9 mouse cellular contexts compared by ENCODE assay signal in the genomic region with DNA sequence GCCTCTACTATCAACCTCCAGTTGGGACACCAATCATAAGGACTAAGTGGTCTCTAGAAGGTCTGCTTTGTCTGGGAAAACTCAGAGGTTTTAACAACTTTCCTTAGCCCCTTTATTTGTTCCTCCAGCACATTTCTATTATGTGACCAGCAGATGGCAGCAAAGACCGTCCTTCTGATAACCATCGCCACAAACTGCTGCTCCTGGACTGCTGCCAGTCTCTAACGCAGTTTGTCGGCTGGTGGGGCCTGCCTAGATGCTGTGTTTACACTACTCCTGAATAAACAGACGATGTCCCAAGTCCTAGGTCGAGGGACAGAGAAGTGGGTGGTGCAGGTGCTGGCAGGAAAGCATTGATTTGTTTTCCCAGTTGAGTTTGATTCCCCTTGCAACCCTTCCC. TPM values are rescaled to one million over a fixed set of nuclear protein-coding genes. Genes with fewer than 3 reads are reported as not detected.
DNase-seq lines count a peak whose midpoint lies in the region; ATAC-seq and TF ChIP-seq lines count a peak whose summit lies in the region.
"Had no signal": no experiment of that assay in that cellular context is flagged by ENCODE, and none has a peak within 500 bp of the region (broad histone marks: within the 10 kb centered on the region; RNA-seq: fewer than 3 reads in every experiment).

No protein-coding gene starts in this region.

- H3K9ac ChIP-seq in forebrain, embryonic 15.5 days (replicated peaks): no peak overlapping the region
- no peak overlapping the region for H3K9ac ChIP-seq in intestine, postnatal 0 days (ENCODE audit: low read depth, low read length)
- no peak overlapping the region for H3K9ac ChIP-seq in liver, adult 2 months (ENCODE audit: low read depth, low read length)
- no peak overlapping the region for H3K9ac ChIP-seq in neural tube, embryonic 11.5 days (ENCODE audit: low read length)
- H3K9ac ChIP-seq: heart, embryonic 15.5 days had no signal

- peak; percentile 88 for TF ChIP-seq CTCF in intestine, postnatal 0 days (IDR thresholded peaks at IDR 0.05; ENCODE audit: low read depth)
- peak; percentile 72 for TF ChIP-seq CTCF in liver, adult 2 months (IDR thresholded peaks at IDR 0.05; ENCODE audit: low read depth, low read length)

- H3K4me1 ChIP-seq in forebrain, embryonic 15.5 days: peaks cover 3% of the 10 kb centered on the region; the same call in 1 of the 2 replicates
- no peaks in the 10 kb centered on the region for H3K4me1 ChIP-seq in intestine, postnatal 0 days (replicated peaks; ENCODE audit: control insufficient read depth, insufficient read depth, low read length)
- no peaks in the 10 kb centered on the region for H3K4me1 ChIP-seq in liver, adult 2 months (ENCODE audit: control insufficient read depth, insufficient read depth, low read length)
- H3K4me1 ChIP-seq in neural tube, embryonic 11.5 days (ENCODE audit: control insufficient read depth, insufficient read depth, low read length): no peaks in the 10 kb centered on the region
- H3K4me1 ChIP-seq: heart, embryonic 15.5 days had no signal

- no peak for TF ChIP-seq POLR2A in liver, adult 2 months (IDR thresholded peaks at IDR 0.05; ENCODE audit: extremely low read depth, insufficient read depth, low read length)

- WGBS in forebrain, embryonic 15.5 days: under 1% methylated on average over 6 of the region's 6 CpGs
- under 1% methylated on average over 6 of the region's 6 CpGs for WGBS in intestine, postnatal 0 days
- under 1% methylated on average over 6 of the region's 6 CpGs for WGBS in liver, adult 2 months
- 3% methylated on average over 6 of the region's 6 CpGs for WGBS in neural tube, embryonic 11.5 days

- no peaks in the 10 kb centered on the region for H3K9me3 ChIP-seq in forebrain, embryonic 15.5 days
- H3K9me3 ChIP-seq in intestine, postnatal 0 days (ENCODE audit: control insufficient read depth): no peaks in the 10 kb centered on the region
- no peaks in the 10 kb centered on the region for H3K9me3 ChIP-seq in neural tube, embryonic 11.5 days (ENCODE audit: control insufficient read depth, low read length)
- H3K9me3 ChIP-seq: heart, embryonic 15.5 days had no signal

- H3K36me3 ChIP-seq in forebrain, embryonic 15.5 days: no peaks in the 10 kb centered on the region
- H3K36me3 ChIP-seq in intestine, postnatal 0 days (ENCODE audit: control insufficient read depth, insufficient read depth): no peaks in the 10 kb centered on the region
- H3K36me3 ChIP-seq in liver, adult 2 months (ENCODE audit: control insufficient read depth, insufficient read depth, low read length): no peaks in the 10 kb centered on the region
- H3K36me3 ChIP-seq in neural tube, embryonic 11.5 days (ENCODE audit: control insufficient read depth, insufficient read depth, low read length): no peaks in the 10 kb centered on the region
- H3K36me3 ChIP-seq: heart, embryonic 15.5 days had no signal

- DNase-seq in urinary bladder, postnatal 14 days (ENCODE audit: low spot score): peak; percentile 65
- no peak for DNase-seq in urinary bladder, adult 2 months (ENCODE audit: low spot score)
- DNase-seq in c-Kit-positive CD71-negative TER-119-negative erythroid progenitor cells, embryonic 14.5 days (ENCODE audit: low read depth): peak; percentile 58
- peak; percentile 90 for DNase-seq in liver, adult 2 months (ENCODE audit: extremely low read depth, low read depth, low spot score)
- peak; percentile 73 for DNase-seq in neural tube, embryonic 11.5 days (ENCODE audit: low spot score)
- peak; percentile 82 for DNase-seq in testis, postnatal 10 days (ENCODE audit: low spot score)

- H3K4me2 ChIP-seq in forebrain, embryonic 15.5 days (replicated peaks): no peak overlapping the region
- H3K4me2 ChIP-seq in intestine, postnatal 0 days (replicated peaks; ENCODE audit: low read depth): no peak overlapping the region
- no peak overlapping the region for H3K4me2 ChIP-seq in neural tube, embryonic 11.5 days (ENCODE audit: low read depth)
- H3K4me2 ChIP-seq: heart, embryonic 15.5 days had no signal

- H3K27ac ChIP-seq in forebrain, embryonic 15.5 days (replicated peaks): no peak overlapping the region
- no peak overlapping the region for H3K27ac ChIP-seq in intestine, postnatal 0 days (ENCODE audit: low read depth, low read length)
- no peak overlapping the region for H3K27ac ChIP-seq in liver, adult 2 months (replicated peaks; ENCODE audit: insufficient read depth, low read depth, low read length)
- no peak overlapping the region for H3K27ac ChIP-seq in neural tube, embryonic 11.5 days (ENCODE audit: low read depth, low read length)
- H3K27ac ChIP-seq: heart, embryonic 15.5 days had no signal

- peak; percentile 58; the same call in 1 of the 2 replicates for ATAC-seq in forebrain, embryonic 15.5 days (replicated peaks)
- peak; percentile 44; the same call in 1 of the 2 replicates for ATAC-seq in intestine, postnatal 0 days
- peak; percentile 29; the same call in 1 of the 2 replicates for ATAC-seq in neural tube, embryonic 11.5 days (ENCODE audit: insufficient read depth, low FRiP score, low TSS enrichment)

- H3K79me2 ChIP-seq in liver, adult 2 months (ENCODE audit: control insufficient read depth, insufficient read depth, low read length): no peaks in the 10 kb centered on the region

- H3K4me3 ChIP-seq in forebrain, embryonic 15.5 days: no peak overlapping the region
- no peak overlapping the region for H3K4me3 ChIP-seq in intestine, postnatal 0 days (ENCODE audit: low read depth, low read length)
- H3K4me3 ChIP-seq in liver, adult 2 months (ENCODE audit: insufficient read depth, low read depth, low read length): no peak overlapping the region
- no peak overlapping the region for H3K4me3 ChIP-seq in neural tube, embryonic 11.5 days (ENCODE audit: low read depth, low read length)
- H3K4me3 ChIP-seq: heart, embryonic 15.5 days had no signal

- peaks cover 13% of the 10 kb centered on the region; the same call in 1 of the 2 replicates for H3K27me3 ChIP-seq in forebrain, embryonic 15.5 days
- H3K27me3 ChIP-seq in intestine, postnatal 0 days (replicated peaks; ENCODE audit: control insufficient read depth, insufficient read depth, low read length): 0 out of 2 replicates have a peak, but pooled peaks cover 3% of the 10 kb centered on the region
- no peaks in the 10 kb centered on the region for H3K27me3 ChIP-seq in liver, adult 2 months (ENCODE audit: control insufficient read depth, insufficient read depth, low read length)
- H3K27me3 ChIP-seq in neural tube, embryonic 11.5 days (ENCODE audit: control insufficient read depth, insufficient read depth, low read length): no peaks in the 10 kb centered on the region; the same call in 1 of the 2 replicates

RNA-seq across cellular contexts. Expression of gene Tmem114, which starts 18.2 kb away (rescaled TPM):
- 0.04 TPM in 1 of 2 replicates, not detected in the other for polyA plus RNA-seq in urinary bladder, adult 2 months (2012; rRNA removed)
- polyA plus RNA-seq in forebrain, embryonic 15.5 days (2015; fragmentation: Nextera tagmentation; extraction: Ambion mirVana): not detected in 2 replicates
- not detected in 2 replicates for polyA plus RNA-seq in intestine, postnatal 0 days (2015; fragmentation: Nextera tagmentation; extraction: Ambion mirVana)
- not detected in 2 replicates for total RNA-seq in liver, adult 2 months (2014; rRNA removed)
- not detected in 2 replicates for polyA plus RNA-seq in liver, adult 2 months (2012; rRNA removed)
- polyA plus RNA-seq in neural tube, embryonic 11.5 days (2014; fragmentation: Nextera tagmentation; extraction: Ambion mirVana): 0.23 TPM in 1 of 2 replicates, not detected in the other
- polyA plus RNA-seq: heart, embryonic 15.5 days had no signal
